ENCODE assay signal across 8 mouse cellular contexts in the genomic region with DNA sequence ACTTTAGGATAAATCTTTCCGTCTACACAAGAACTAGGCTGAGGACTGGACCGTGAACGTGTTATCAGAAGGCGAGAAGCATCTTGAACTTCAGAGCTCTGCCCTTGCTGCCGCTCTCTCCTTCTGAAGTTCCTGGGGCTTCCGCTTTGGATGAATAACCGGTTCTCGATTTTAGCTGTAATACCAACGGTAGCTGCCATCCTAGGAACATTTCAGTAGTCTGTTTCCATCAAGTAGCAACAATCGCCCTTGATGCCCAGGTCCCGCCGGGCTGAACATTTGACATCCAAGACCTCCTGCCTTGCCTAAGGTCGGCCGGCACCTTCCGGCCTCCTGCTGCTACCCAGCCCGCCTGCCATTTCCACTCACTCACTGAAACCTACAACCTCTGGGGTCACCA. TPM values are rescaled to one million over a fixed set of nuclear protein-coding genes. Genes with fewer than 3 reads are reported as not detected.
DNase-seq lines count a peak whose midpoint lies in the region; ATAC-seq lines count a peak whose summit lies in the region.

No protein-coding gene starts in this region.

- H3K36me3 ChIP-seq in heart, embryonic 13.5 days = no peaks in the 10 kb centered on the region
- H3K36me3 ChIP-seq in heart, embryonic 16.5 days (ENCODE audit: control insufficient read depth, insufficient read depth) = no peaks in the 10 kb centered on the region
- no peaks in the 10 kb centered on the region for H3K36me3 ChIP-seq in limb, embryonic 12.5 days

- no peak for ATAC-seq in heart, embryonic 13.5 days (ENCODE audit: extremely low read depth, insufficient number of reproducible peaks, low FRiP score, low TSS enrichment)
- ATAC-seq in heart, embryonic 16.5 days (replicated peaks; ENCODE audit: extremely low read depth, insufficient read depth, low FRiP score) = no peak
- no peak for ATAC-seq in limb, embryonic 12.5 days (ENCODE audit: insufficient number of reproducible peaks, insufficient read depth, low FRiP score, low TSS enrichment, low read depth)

- peaks cover 46% of the 10 kb centered on the region for H3K4me1 ChIP-seq in heart, embryonic 13.5 days
- peaks cover 6% of the 10 kb centered on the region for H3K4me1 ChIP-seq in heart, embryonic 16.5 days (ENCODE audit: control insufficient read depth, insufficient read depth, low read length)
- peaks cover 48% of the 10 kb centered on the region for H3K4me1 ChIP-seq in limb, embryonic 12.5 days (replicated peaks)

- H3K27ac ChIP-seq in heart, embryonic 13.5 days (replicated peaks) = peak overlapping the region; percentile 96
- H3K27ac ChIP-seq in heart, embryonic 16.5 days (ENCODE audit: low read length) = peak overlapping the region; percentile 89
- H3K27ac ChIP-seq in limb, embryonic 12.5 days = peak overlapping the region; percentile 100

- peak overlapping the region; percentile 76 for H3K4me3 ChIP-seq in heart, embryonic 13.5 days
- peak overlapping the region; percentile 71 for H3K4me3 ChIP-seq in heart, embryonic 16.5 days (ENCODE audit: low read length)
- H3K4me3 ChIP-seq in limb, embryonic 12.5 days (replicated peaks) = peak overlapping the region; percentile 84

- no peaks in the 10 kb centered on the region for H3K9me3 ChIP-seq in heart, embryonic 13.5 days
- no peaks in the 10 kb centered on the region for H3K9me3 ChIP-seq in heart, embryonic 16.5 days (replicated peaks; ENCODE audit: control insufficient read depth, low read length)
- no peaks in the 10 kb centered on the region for H3K9me3 ChIP-seq in limb, embryonic 12.5 days

- peak overlapping the region; percentile 91 for H3K4me2 ChIP-seq in heart, embryonic 13.5 days
- H3K4me2 ChIP-seq in heart, embryonic 16.5 days (ENCODE audit: low read depth, low read length) = peak overlapping the region; percentile 95
- peak overlapping the region; percentile 87 for H3K4me2 ChIP-seq in limb, embryonic 12.5 days

- intact Hi-C loops in gastrocnemius, postnatal 14 days (cut with DNase I; ENCODE audit: low total_unique reads) = loop anchor here (10.0 kb wide), 1 partner anchor 495 kb away; no protein-coding TSS in a partner anchor

- WGBS in heart, embryonic 13.5 days = under 1% methylated on average over 16 of the region's 16 CpGs
- 5% methylated on average over 16 of the region's 16 CpGs for WGBS in heart, embryonic 16.5 days
- WGBS in limb, embryonic 12.5 days = 0% methylated on average over 16 of the region's 16 CpGs

- H3K27me3 ChIP-seq in heart, embryonic 13.5 days (replicated peaks) = peaks cover 73% of the 10 kb centered on the region
- H3K27me3 ChIP-seq in heart, embryonic 16.5 days (ENCODE audit: control insufficient read depth, insufficient read depth, low read length) = peaks cover 37% of the 10 kb centered on the region
- H3K27me3 ChIP-seq in limb, embryonic 12.5 days = no peaks in the 10 kb centered on the region; the same call in 1 of the 2 replicates

- peak overlapping the region; percentile 90 for H3K9ac ChIP-seq in heart, embryonic 13.5 days
- H3K9ac ChIP-seq in heart, embryonic 16.5 days (ENCODE audit: low read length) = peak overlapping the region; percentile 81; the same call in 1 of the 2 replicates
- H3K9ac ChIP-seq in limb, embryonic 12.5 days (replicated peaks) = peak overlapping the region; percentile 99

- no peak for DNase-seq in heart, adult 18-20 months
- peak; percentile 44 for DNase-seq in retina, embryonic 14.5 days (ENCODE audit: low spot score)
- no peak for DNase-seq in layer of hippocampus, postnatal 10 days (ENCODE audit: low spot score in 2 of 2)
- no peak for DNase-seq in gastrocnemius, postnatal 14 days
- DNase-seq in left cerebral cortex, adult 8-10 months (ENCODE audit: low spot score in 2 of 2) = no peak

RNA-seq across cellular contexts. Expression of gene Mecom, which starts 37.7 kb away (rescaled TPM):
- 21.0 and 22.4 TPM in 2 replicates for polyA plus RNA-seq in heart, embryonic 13.5 days (2015; fragmentation: Nextera tagmentation; extraction: Ambion mirVana)
- total RNA-seq in heart, adult 18-20 months (2021) = 10 to 100 TPM; 11.2 to 11.8 TPM
- polyA plus RNA-seq in heart, embryonic 16.5 days (2015; fragmentation: Nextera tagmentation; extraction: Ambion mirVana) = 12.7 and 17.4 TPM in 2 replicates
- 187 TPM in 2 replicates for polyA plus RNA-seq in limb, embryonic 12.5 days (2016; fragmentation: Nextera tagmentation; extraction: Ambion mirVana)
- 1 to 10 TPM; 6.5 to 6.8 TPM for total RNA-seq in layer of hippocampus, postnatal 10 days (2021)
- total RNA-seq in gastrocnemius, postnatal 14 days (2021) = 10 to 100 TPM in 1 of 2 experiments, 1 to 10 TPM in 1; 9.8 to 12.2 TPM
- 1 to 10 TPM; 3.4 to 6.2 (median 5.2) TPM for total RNA-seq in left cerebral cortex, adult 8-10 months (2022)
